ENCODE assay signal across 28 mouse cellular contexts in genomic region chr7:33902982-33903381, GRCm38 (mm10). TPM values are rescaled to one million over a fixed set of nuclear protein-coding genes. Genes with fewer than 3 reads are reported as not detected.
DNase-seq lines count a peak whose midpoint lies in the region; TF ChIP-seq lines count a peak whose summit lies in the region.
"Had no signal": no experiment of that assay in that cellular context is flagged by ENCODE, and none has a peak within 500 bp of the region (broad histone marks: within the 10 kb centered on the region; RNA-seq: fewer than 3 reads in every experiment).

No protein-coding gene starts in this region.

- H3K79me2 ChIP-seq in heart, adult 2 months (replicated peaks; ENCODE audit: control insufficient read depth, insufficient read depth, low read length), result no peaks in the 10 kb centered on the region
- no peaks in the 10 kb centered on the region for H3K79me2 ChIP-seq in CH12.LX (replicated peaks; ENCODE audit: control insufficient read depth, extremely low read depth, insufficient read depth, poor library complexity, severe bottlenecking)

- no peak overlapping the region for H3K4me2 ChIP-seq in CH12.LX (ENCODE audit: insufficient read depth, low read depth, poor library complexity, severe bottlenecking)
- H3K4me2 ChIP-seq: embryonic facial prominence, embryonic 12.5 days; forebrain, embryonic 13.5 days; forebrain, embryonic 15.5 days had no signal

- H3K27ac ChIP-seq in heart, adult 2 months, result no peak overlapping the region
- no peak overlapping the region for H3K27ac ChIP-seq in CH12.LX (ENCODE audit: insufficient read depth, low read depth)
- H3K27ac ChIP-seq: embryonic facial prominence, embryonic 10.5 days; embryonic facial prominence, embryonic 12.5 days; forebrain, embryonic 13.5 days; forebrain, embryonic 15.5 days had no signal

- H3K27me3 ChIP-seq in heart, adult 2 months (ENCODE audit: control insufficient read depth, insufficient read depth, low read length), result no peaks in the 10 kb centered on the region
- H3K27me3 ChIP-seq in CH12.LX (replicated peaks), result no peaks in the 10 kb centered on the region
- H3K27me3 ChIP-seq: embryonic facial prominence, embryonic 12.5 days; forebrain, embryonic 13.5 days; forebrain, embryonic 15.5 days; Patski had no signal

- H3K9me3 ChIP-seq in CH12.LX (replicated peaks; ENCODE audit: low read length), result no peaks in the 10 kb centered on the region
- H3K9me3 ChIP-seq: G1E had no signal

- intact Hi-C loops in heart, adult 2 months (cut with DNase I), result no loop called here

- DNase-seq in heart, adult 2 months, result no peak
- DNase-seq in heart, adult 8-10 months (ENCODE audit: low spot score), result no peak
- DNase-seq in CH12.LX (ENCODE audit: extremely low read depth) (no peak), ZHBTc4 (ENCODE audit: low read depth, low spot score) (peak; percentile 6)
- DNase-seq in spleen, adult 12 weeks (ENCODE audit: low spot score), result no peak
- no peak for DNase-seq in c-Kit-positive CD71-positive TER-119-positive erythroid progenitor cells, embryonic 14.5 days (ENCODE audit: low spot score)
- DNase-seq: adrenal gland, adult 2 months; adrenal gland, postnatal 10 days; adrenal gland, postnatal 25 days; B cell, adult 2 months; cerebellum, adult 11-12 months; cerebellum, adult 2 months; cerebellum, adult 9-10 months; cerebellum, postnatal 10 days; cerebellum, postnatal 25 days; forebrain, postnatal 0 days had no signal

- no peak for TF ChIP-seq EP300 in heart, adult 2 months (IDR thresholded peaks at IDR 0.05; ENCODE audit: insufficient read depth, low read depth, low read length)
- TF ChIP-seq EP300 in CH12.LX (IDR thresholded peaks at IDR 0.05; ENCODE audit: low read length), result no peak

- in situ Hi-C loops in CH12.LX (cut with MboI; ENCODE audit: low pct_ligation_motif_present, low pct_unique_long_range_greater_than_20kb, low sequenced_read_pairs), result no loop called here

- H3K9ac ChIP-seq in heart, adult 2 months (ENCODE audit: low read depth, low read length), result no peak overlapping the region
- no peak overlapping the region for H3K9ac ChIP-seq in CH12.LX (ENCODE audit: insufficient read depth, low read depth)
- H3K9ac ChIP-seq: embryonic facial prominence, embryonic 12.5 days; forebrain, embryonic 13.5 days; forebrain, embryonic 15.5 days; forebrain, postnatal 0 days had no signal

- no peaks in the 10 kb centered on the region for H3K36me3 ChIP-seq in heart, adult 2 months (ENCODE audit: control insufficient read depth, insufficient read depth, low read length)
- H3K36me3 ChIP-seq in CH12.LX (replicated peaks in 1 of 2; ENCODE audit: control insufficient read depth in 1 of 2, insufficient read depth in 1 of 2, low read length in 1 of 2), result no peaks in the 10 kb centered on the region
- H3K36me3 ChIP-seq: embryonic facial prominence, embryonic 10.5 days; embryonic facial prominence, embryonic 12.5 days; forebrain, embryonic 15.5 days; G1E had no signal

- dilution Hi-C loops in CH12.LX (cut with MboI; ENCODE audit: extremely low pct_ligation_motif_present, extremely low pct_unique_long_range_greater_than_20kb, low sequenced_read_pairs), result no loop called here

- TF ChIP-seq POLR2A in heart, adult 2 months (IDR thresholded peaks at IDR 0.05; ENCODE audit: insufficient read depth, low read depth, low read length), result no peak
- TF ChIP-seq POLR2A in CH12.LX (IDR thresholded peaks at IDR 0.05; ENCODE audit: low read depth, low read length), result no peak

- H3K4me3 ChIP-seq in heart, adult 2 months, result no peak overlapping the region
- H3K4me3 ChIP-seq in CH12.LX (replicated peaks in 1 of 3; ENCODE audit: low read depth in 2 of 3, low read length in 2 of 3, poor library complexity in 1 of 3), result no peak overlapping the region
- H3K4me3 ChIP-seq: embryonic facial prominence, embryonic 10.5 days; embryonic facial prominence, embryonic 12.5 days; forebrain, embryonic 13.5 days; forebrain, embryonic 15.5 days had no signal

- peak; percentile 65 for TF ChIP-seq RAD21 in CH12.LX (IDR thresholded peaks at IDR 0.05; ENCODE audit: low read depth, low read length)

- peak; percentile 15; the same call in 1 of the 2 replicates for TF ChIP-seq CTCF in heart, adult 2 months (IDR thresholded peaks at IDR 0.05)
- TF ChIP-seq CTCF in CH12.LX (conservative IDR thresholded peaks at IDR 0.05 in 1 of 2, IDR thresholded peaks at IDR 0.05 in 1 of 2; ENCODE audit: low read depth in 2 of 2, low read length in 2 of 2), result peak in 1 of 2 experiments; percentile 68; a peak in 3 of 4 replicates

- no peaks in the 10 kb centered on the region for H3K4me1 ChIP-seq in heart, adult 2 months (ENCODE audit: control insufficient read depth, insufficient read depth, low read length)
- H3K4me1 ChIP-seq in CH12.LX (ENCODE audit: control insufficient read depth in 1 of 2, insufficient read depth in 2 of 2), result peaks cover 0 to 19% of the 10 kb centered on the region in 2 experiments; a peak in 3 of 4 replicates
- H3K4me1 ChIP-seq: embryonic facial prominence, embryonic 10.5 days; embryonic facial prominence, embryonic 12.5 days; forebrain, embryonic 13.5 days; forebrain, embryonic 15.5 days had no signal

TF ChIP-seq in CH12.LX, 34 proteins besides CTCF, POLR2A, EP300 and RAD21:
- TF ChIP-seq RCOR1 (conservative IDR thresholded peaks at IDR 0.05; ENCODE audit: low read depth, low read length) (no peak), SMC3 (IDR thresholded peaks at IDR 0.05; ENCODE audit: low read depth, low read length) (peak; percentile 52)

RNA-seq across cellular contexts. Expression of gene Scgb2b26, which starts 41.9 kb away (rescaled TPM):
- not detected for total RNA-seq in heart, adult 2 months (2021)
- polyA plus RNA-seq in heart, adult 2 months (2012; rRNA removed), result not detected in 2 replicates
- not detected for total RNA-seq in heart, adult 8-10 months (2022)
- total RNA-seq in CH12.LX (2012; rRNA removed) (not detected in 2 replicates), CH12.LX (2014; rRNA removed) (not detected in 2 replicates)
- polyA plus RNA-seq in CH12.LX (2012; ENCODE audit: insufficient read length, low read depth), result not detected in 2 replicates
- total RNA-seq: adrenal gland, adult 2 months; adrenal gland, postnatal 10 days; adrenal gland, postnatal 25 days; adrenal gland, postnatal 4 days; forebrain, postnatal 0 days; G1E had no signal
- polyA plus RNA-seq: adrenal gland, adult 2 months; brain, embryonic 14.5 days; CD4-positive, CD25-positive, alpha-beta regulatory T cell, adult 4 months; cerebellum, adult 2 months; cortical plate, adult 2 months; embryonic facial prominence, embryonic 10.5 days; embryonic facial prominence, embryonic 12.5 days; embryonic facial prominence, embryonic 14.5 days; forebrain, embryonic 11.5 days; forebrain, embryonic 13.5 days; forebrain, embryonic 15.5 days; forebrain, postnatal 0 days; G1E; Patski had no signal
